Mouse (Mus musculus) intestine, embryonic 16.5 days (tissue): Measurements from ENCODE around the gene Mvb12b. TPM values are rescaled to one million over a fixed set of nuclear protein-coding genes. Genes with fewer than 3 reads are reported as not detected.

Experiments
- ATAC-seq: fragments of 200-750 bp; cut with Nextera tagmentation; 2 replicates; pipeline ENCODE4 v1.8.0; 2017; ENCODE audit warnings: moderate TSS enrichment, moderate library complexity
- H3K27ac ChIP-seq: fragments of 300-500 bp; sonication (generic); 2 replicates; pipeline ENCODE4 v1.5.1; 2014; ENCODE audit warnings: mild to moderate bottlenecking, low read length
- H3K27me3 ChIP-seq: fragments of 300-500 bp; sonication (generic); replicated peaks from 2 replicates; pipeline ENCODE4 v1.6.1; 2014; ENCODE audit warnings: low read length, control low read depth, mixed read lengths; ENCODE audit not compliant: control insufficient read depth, insufficient read depth
- H3K36me3 ChIP-seq: fragments of 300-500 bp; sonication (generic); 2 replicates; pipeline ENCODE4 v1.6.1; 2014; ENCODE audit warnings: low read length, control low read depth; ENCODE audit not compliant: control insufficient read depth, insufficient read depth
- H3K4me1 ChIP-seq: fragments of 300-500 bp; sonication (generic); 2 replicates; pipeline ENCODE4 v1.6.1; 2014; ENCODE audit warnings: low read length, control low read depth, mixed read lengths; ENCODE audit not compliant: control insufficient read depth, insufficient read depth
- H3K4me2 ChIP-seq: fragments of 300-500 bp; sonication (generic); 2 replicates; pipeline ENCODE4 v1.6.1; 2014; ENCODE audit warnings: low read depth, low read length, control low read depth
- H3K4me3 ChIP-seq: fragments of 300-500 bp; sonication (generic); 2 replicates; pipeline ENCODE4 v1.5.1; 2014; ENCODE audit warnings: mild to moderate bottlenecking, low read length
- H3K9ac ChIP-seq: fragments of 300-500 bp; sonication (generic); 2 replicates; pipeline ENCODE4 v1.6.1; 2014; ENCODE audit warnings: low read depth, low read length
- H3K9me3 ChIP-seq: fragments of 300-500 bp; sonication (generic); 2 replicates; pipeline ENCODE4 v1.6.1; 2016; ENCODE audit warnings: low read length, control low read depth; ENCODE audit not compliant: control insufficient read depth
- WGBS: fragments of 180-500 bp; shearing (Covaris S2); extraction: QIAGEN DNeasy Blood & Tissue Kit; methylation state at CpG from one replicate; pipeline ENCODE4 v1.1.7; 2014; 5-methylcytosine and 5-hydroxymethylcytosine counted together
- polyA plus RNA-seq: library from polyadenylated mRNA; unstranded; fragments of >200 nt; fragmentation: Nextera tagmentation; extraction: Ambion mirVana; gene quantifications from 2 replicates; pipeline ENCODE4 v1.2.1, GENCODE M21; 2015

Mvb12b gene
- polyA plus RNA-seq, 1 experiment from 2014 or later = 7.9 TPM

- Histone ChIP-seq H3K4me3 (no peak overlapping the region), H3K27me3 (no peaks in the 10 kb centered on the region), H3K9me3 (no peaks in the 10 kb centered on the region), H3K9ac (no peak overlapping the region), H3K27ac (no peak overlapping the region), H3K4me1 (peaks cover 9% of the 10 kb centered on the region; the same call in 1 of the 2 replicates), H3K36me3 (no peaks in the 10 kb centered on the region), H3K4me2 (no peak overlapping the region)
- 92% methylated on average over 2 of the region's 2 CpGs for WGBS
- peak; percentile 94 for ATAC-seq
Observed at GRCm38 (mm10) chr2:33842983-33843577, 44.7 kb downstream of the Mvb12b start.

DNA sequence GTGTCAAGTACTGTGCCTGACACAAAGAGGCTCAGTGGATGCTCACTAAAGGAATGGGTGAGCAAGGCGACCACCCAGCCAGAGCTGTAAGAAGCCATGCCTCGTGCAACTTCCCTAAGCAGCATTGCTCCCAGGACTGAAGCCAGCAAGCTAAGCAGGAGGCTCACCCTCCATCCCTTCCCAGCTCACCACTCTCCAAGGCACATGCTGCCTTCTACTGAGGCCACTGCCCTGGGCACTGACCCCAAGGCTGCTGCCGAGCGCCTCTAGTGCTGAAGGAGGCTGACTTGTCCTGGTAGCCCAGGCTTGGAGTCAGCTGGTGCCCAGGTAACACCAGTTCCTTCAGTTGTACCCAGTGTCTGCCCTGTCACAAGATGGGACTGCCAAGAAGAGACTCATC, 45.8 kb downstream of the Mvb12b start:
- Histone ChIP-seq H3K9ac (no peak overlapping the region), H3K27me3 (no peaks in the 10 kb centered on the region), H3K9me3 (no peaks in the 10 kb centered on the region), H3K36me3 (no peaks in the 10 kb centered on the region), H3K4me3 (no peak overlapping the region), H3K4me2 (no peak overlapping the region), H3K27ac (no peak overlapping the region), H3K4me1 (peaks cover 3% of the 10 kb centered on the region; the same call in 1 of the 2 replicates)
- WGBS = 89% methylated on average over 4 of the region's 4 CpGs
- ATAC-seq = no peak

- Histone ChIP-seq H3K27me3 (no peaks in the 10 kb centered on the region), H3K9ac (no peak overlapping the region), H3K4me1 (no peaks in the 10 kb centered on the region), H3K9me3 (no peaks in the 10 kb centered on the region), H3K4me3 (no peak overlapping the region), H3K27ac (no peak overlapping the region), H3K36me3 (no peaks in the 10 kb centered on the region), H3K4me2 (no peak overlapping the region)
- ATAC-seq = no peak
- 88% methylated on average over 3 of the region's 3 CpGs for WGBS
Observed at GRCm38 (mm10) chr2:33840483-33840882, 47.3 kb downstream of the Mvb12b start.

GRCm38 (mm10) chr2:33839252-33839651, 48.5 kb downstream of the Mvb12b start:
- no peak for ATAC-seq

DNA sequence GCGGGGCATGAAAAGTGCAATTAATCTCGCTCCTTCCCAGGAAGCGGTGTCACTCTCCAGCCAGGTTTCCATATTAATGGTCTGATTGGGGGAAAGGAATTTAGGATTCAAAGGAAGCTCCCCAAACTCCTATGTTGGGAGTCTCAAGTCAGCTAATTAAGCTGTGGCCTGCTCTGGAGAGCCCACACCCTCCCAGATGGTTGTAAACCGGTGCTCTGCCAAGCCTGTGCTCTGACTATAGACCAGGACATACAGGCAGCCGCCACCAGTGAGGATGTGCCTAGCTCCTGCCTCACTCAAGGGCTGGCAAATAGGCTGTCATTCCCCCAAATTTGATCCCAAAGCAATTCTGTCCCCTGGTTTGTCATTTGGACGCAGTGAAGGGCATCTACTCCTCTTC, 50.4 kb downstream of the Mvb12b start:
- ATAC-seq = no peak
- Histone ChIP-seq H3K4me3 (no peak overlapping the region), H3K9ac (no peak overlapping the region), H3K36me3 (no peaks in the 10 kb centered on the region), H3K9me3 (no peaks in the 10 kb centered on the region), H3K27ac (no peak overlapping the region), H3K27me3 (no peaks in the 10 kb centered on the region), H3K4me1 (no peaks in the 10 kb centered on the region), H3K4me2 (no peak overlapping the region)
- 85% methylated on average over 6 of the region's 6 CpGs for WGBS

More at GRCm38 (mm10) chr2:33839252-33839651, 48.5 kb downstream of the Mvb12b start:
- H3K27ac ChIP-seq = no peak overlapping the region
- H3K9ac ChIP-seq = no peak overlapping the region
- H3K27me3 ChIP-seq = no peaks in the 10 kb centered on the region
- no peak overlapping the region for H3K4me2 ChIP-seq
- no peaks in the 10 kb centered on the region for H3K4me1 ChIP-seq
- H3K36me3 ChIP-seq = no peaks in the 10 kb centered on the region
- H3K4me3 ChIP-seq = no peak overlapping the region
- H3K9me3 ChIP-seq = no peaks in the 10 kb centered on the region

- no peaks in the 10 kb centered on the region for H3K9me3 ChIP-seq
- H3K9ac ChIP-seq = no peak overlapping the region
- WGBS = 71% methylated on average over 9 of the region's 9 CpGs
- no peaks in the 10 kb centered on the region for H3K36me3 ChIP-seq
- ATAC-seq = no peak
- H3K27me3 ChIP-seq = no peaks in the 10 kb centered on the region
- H3K4me3 ChIP-seq = no peak overlapping the region
- H3K4me2 ChIP-seq = no peak overlapping the region
- H3K4me1 ChIP-seq = no peaks in the 10 kb centered on the region
- H3K27ac ChIP-seq = no peak overlapping the region
Observed at GRCm38 (mm10) chr2:33836660-33837213, 51.0 kb downstream of the Mvb12b start.

- no peaks in the 10 kb centered on the region for H3K9me3 ChIP-seq
- H3K4me1 ChIP-seq = 0 out of 2 replicates have a peak, but pooled peaks cover 2% of the 10 kb centered on the region
- H3K36me3 ChIP-seq = no peaks in the 10 kb centered on the region
- H3K9ac ChIP-seq = no peak overlapping the region
- H3K27me3 ChIP-seq = no peaks in the 10 kb centered on the region
- H3K4me2 ChIP-seq = no peak overlapping the region
- no peak for ATAC-seq
- 88% methylated on average over 8 of the region's 8 CpGs for WGBS
- no peak overlapping the region for H3K27ac ChIP-seq
- no peak overlapping the region for H3K4me3 ChIP-seq
Observed at GRCm38 (mm10) chr2:33835038-33835437, 52.7 kb downstream of the Mvb12b start.

DNA sequence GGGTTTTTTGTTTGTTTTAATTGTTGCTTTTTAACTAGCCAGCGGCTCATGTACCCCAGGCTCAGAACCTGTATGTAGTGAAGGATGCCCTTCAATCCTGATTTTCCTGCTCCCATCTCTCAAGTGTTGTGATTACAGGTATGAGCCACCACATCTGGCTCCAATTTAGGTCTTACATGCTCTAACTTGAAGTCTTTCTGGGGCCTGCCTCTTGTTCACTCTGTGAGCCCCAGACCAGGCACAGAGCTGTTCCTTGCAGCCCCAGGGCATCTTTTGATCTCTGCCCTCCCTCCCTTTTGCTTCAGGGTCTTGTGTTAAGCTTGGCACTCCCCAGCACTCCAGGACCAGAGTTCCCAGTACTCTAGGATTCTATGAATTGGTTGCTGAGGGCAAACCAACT, 53.8 kb downstream of the Mvb12b start:
- Histone ChIP-seq H3K9me3 (no peaks in the 10 kb centered on the region), H3K4me3 (no peak overlapping the region), H3K27ac (no peak overlapping the region), H3K27me3 (no peaks in the 10 kb centered on the region), H3K9ac (no peak overlapping the region), H3K36me3 (no peaks in the 10 kb centered on the region), H3K4me2 (no peak overlapping the region), H3K4me1 (0 out of 2 replicates have a peak, but pooled peaks cover 2% of the 10 kb centered on the region)
- no peak for ATAC-seq
- 92% methylated on average over 1 of the region's 1 CpGs for WGBS

DNA sequence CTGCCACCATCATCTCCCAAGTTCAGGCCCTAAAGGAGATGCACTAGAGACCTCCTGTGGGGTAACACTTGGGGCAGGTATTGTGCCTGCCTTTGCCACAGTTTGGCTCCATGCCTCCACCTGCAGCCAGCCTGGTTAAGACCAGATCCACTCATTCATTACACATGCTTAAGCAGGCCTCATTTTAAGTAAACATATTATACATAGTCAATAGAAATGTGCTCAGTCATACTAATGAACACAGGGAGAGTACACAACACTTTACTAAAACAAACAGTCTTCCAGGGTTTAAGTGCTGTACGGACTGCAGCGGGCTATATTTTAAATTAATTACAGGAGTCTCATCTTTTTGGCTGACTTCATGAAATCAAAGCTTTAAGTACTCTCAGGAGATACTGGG, 57.9 kb downstream of the Mvb12b start:
- Histone ChIP-seq H3K36me3 (no peaks in the 10 kb centered on the region), H3K27ac (no peak overlapping the region), H3K4me2 (no peak overlapping the region), H3K27me3 (no peaks in the 10 kb centered on the region), H3K4me1 (peaks cover 5% of the 10 kb centered on the region; the same call in 1 of the 2 replicates), H3K9me3 (no peaks in the 10 kb centered on the region), H3K4me3 (no peak overlapping the region), H3K9ac (no peak overlapping the region)
- 59% methylated on average over 2 of the region's 2 CpGs for WGBS
- no peak for ATAC-seq

GRCm38 (mm10) chr2:33826777-33827176, 61.0 kb downstream of the Mvb12b start:
- H3K9ac ChIP-seq = no peak overlapping the region
- H3K4me3 ChIP-seq = no peak overlapping the region
- no peaks in the 10 kb centered on the region for H3K27me3 ChIP-seq
- ATAC-seq = no peak
- peaks cover 5% of the 10 kb centered on the region; the same call in 1 of the 2 replicates for H3K4me1 ChIP-seq
- 87% methylated on average over 6 of the region's 6 CpGs for WGBS
- H3K27ac ChIP-seq = no peak overlapping the region
- H3K4me2 ChIP-seq = no peak overlapping the region
- H3K9me3 ChIP-seq = no peaks in the 10 kb centered on the region
- no peaks in the 10 kb centered on the region for H3K36me3 ChIP-seq
